Mouse (Mus musculus): ENCODE results near the gene Hcrtr1.

The Hcrtr1 gene

DNA sequence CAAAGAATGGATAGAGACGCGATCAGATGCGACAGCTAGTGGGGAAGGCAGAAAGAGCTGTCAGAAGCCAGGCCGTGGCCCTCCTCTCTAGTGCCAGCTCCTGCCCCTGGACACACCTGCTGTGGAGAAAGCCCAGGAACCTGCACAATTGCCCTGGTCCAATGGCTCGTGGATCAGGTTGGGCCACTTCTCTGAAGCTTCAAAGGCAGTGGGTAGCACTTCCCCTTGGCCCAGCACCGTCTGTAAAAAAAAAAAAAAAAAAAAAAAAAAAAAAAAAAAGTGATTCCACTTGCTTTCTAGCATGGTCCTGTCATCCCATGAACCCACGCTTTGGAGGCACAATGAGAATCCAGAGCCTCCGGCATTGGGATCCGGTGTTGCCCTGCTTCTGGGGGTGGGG, 28.7 kb upstream of the Hcrtr1 start:
- no peak for DNase-seq (ENCODE audit: low spot score)

DNA sequence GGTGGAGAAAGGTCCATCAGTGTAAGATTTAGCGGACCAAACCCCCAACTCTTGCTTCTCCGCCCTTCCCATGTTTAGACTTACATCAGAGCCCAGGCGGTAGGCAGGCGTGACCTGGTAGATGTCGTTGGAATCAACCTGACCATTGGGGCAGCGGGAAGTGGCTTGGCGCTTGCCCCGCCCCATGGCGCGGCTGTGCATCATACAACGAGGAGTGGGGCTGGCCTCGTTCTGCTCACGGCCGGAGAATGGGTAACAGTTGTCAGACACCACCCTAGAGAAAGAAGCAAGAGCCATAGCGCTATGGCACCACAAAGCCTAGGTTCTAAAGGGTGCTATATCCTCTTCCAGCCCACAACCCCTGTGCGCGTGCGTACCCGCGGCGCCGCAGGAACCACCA, 28.2 kb upstream of the Hcrtr1 start:
- DNase-seq (ENCODE audit: low spot score): no peak

- no peak for DNase-seq (ENCODE audit: low spot score)
Observed at GRCm38 (mm10) chr4:130166592-130166991, 27.4 kb upstream of the Hcrtr1 start.

- no peak for DNase-seq (ENCODE audit: low spot score)
Observed at GRCm38 (mm10) chr4:130166061-130166460, 26.9 kb upstream of the Hcrtr1 start.

DNA sequence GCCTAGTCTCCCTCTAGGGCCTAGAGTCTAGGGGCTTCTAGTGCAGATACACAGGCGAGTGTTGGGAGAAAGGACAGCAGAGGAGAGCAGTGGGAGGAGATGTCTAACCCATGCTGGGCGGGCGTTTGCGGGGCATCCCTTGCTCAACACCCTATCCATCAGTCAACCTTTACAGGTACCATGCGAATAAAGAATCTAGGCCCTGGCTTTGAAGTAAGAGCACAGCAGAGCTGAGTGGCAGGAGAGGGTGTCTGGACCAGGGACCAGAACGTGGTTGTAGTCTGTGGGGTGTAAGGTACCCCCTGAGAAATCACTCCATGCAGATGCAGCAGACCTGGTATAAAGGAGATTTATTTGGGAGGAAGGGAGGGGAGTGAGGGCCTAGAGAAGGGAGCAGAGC, 25.0 kb upstream of the Hcrtr1 start:
- no peak for DNase-seq (ENCODE audit: low spot score)

- no peak for DNase-seq (ENCODE audit: low spot score)
Observed at GRCm38 (mm10) chr4:130163391-130163861, 24.3 kb upstream of the Hcrtr1 start.

GRCm38 (mm10) chr4:130161349-130161748, 22.2 kb upstream of the Hcrtr1 start:
- no peak for DNase-seq (ENCODE audit: low spot score)

DNA sequence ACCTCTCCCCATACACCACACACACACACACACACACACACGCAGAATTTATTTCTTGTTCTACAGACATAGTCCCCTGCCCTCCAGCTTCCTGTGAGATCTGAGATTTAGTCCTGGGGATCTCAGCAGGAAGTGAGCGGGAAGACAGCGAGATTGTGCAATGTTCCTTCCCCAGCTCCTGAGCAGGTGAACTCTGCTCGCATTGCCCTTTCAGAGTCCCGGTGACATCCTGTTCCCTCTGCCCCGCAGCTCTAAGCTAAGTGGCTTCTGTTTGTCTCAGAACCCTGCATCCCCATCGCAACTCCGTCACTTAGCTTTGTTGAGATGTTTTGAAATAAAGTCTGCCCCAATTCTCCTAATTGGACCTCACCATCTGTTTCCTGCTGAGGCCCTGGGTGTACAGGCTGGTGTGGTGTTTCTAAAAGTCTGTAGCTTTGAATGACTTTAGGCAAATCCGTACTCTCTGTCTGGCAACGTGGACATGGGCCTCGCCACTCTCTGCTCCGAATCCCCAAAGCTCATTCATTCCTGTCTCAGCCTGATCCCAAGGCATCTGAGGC, 17.7 kb upstream of the Hcrtr1 start:
- DNase-seq (ENCODE audit: low spot score): no peak

- no peak for DNase-seq (ENCODE audit: low spot score)
Observed at GRCm38 (mm10) chr4:130154250-130154649, 15.1 kb upstream of the Hcrtr1 start.

GRCm38 (mm10) chr4:130148405-130148804, 9.2 kb upstream of the Hcrtr1 start:
- no peak for DNase-seq (ENCODE audit: low spot score)

GRCm38 (mm10) chr4:130141786-130142185, 2.6 kb upstream of the Hcrtr1 start:
- no peak for DNase-seq (ENCODE audit: low spot score)

- DNase-seq (ENCODE audit: low spot score): no peak
Observed at GRCm38 (mm10) chr4:130140992-130141402, 1.8 kb upstream of the Hcrtr1 start.

DNA sequence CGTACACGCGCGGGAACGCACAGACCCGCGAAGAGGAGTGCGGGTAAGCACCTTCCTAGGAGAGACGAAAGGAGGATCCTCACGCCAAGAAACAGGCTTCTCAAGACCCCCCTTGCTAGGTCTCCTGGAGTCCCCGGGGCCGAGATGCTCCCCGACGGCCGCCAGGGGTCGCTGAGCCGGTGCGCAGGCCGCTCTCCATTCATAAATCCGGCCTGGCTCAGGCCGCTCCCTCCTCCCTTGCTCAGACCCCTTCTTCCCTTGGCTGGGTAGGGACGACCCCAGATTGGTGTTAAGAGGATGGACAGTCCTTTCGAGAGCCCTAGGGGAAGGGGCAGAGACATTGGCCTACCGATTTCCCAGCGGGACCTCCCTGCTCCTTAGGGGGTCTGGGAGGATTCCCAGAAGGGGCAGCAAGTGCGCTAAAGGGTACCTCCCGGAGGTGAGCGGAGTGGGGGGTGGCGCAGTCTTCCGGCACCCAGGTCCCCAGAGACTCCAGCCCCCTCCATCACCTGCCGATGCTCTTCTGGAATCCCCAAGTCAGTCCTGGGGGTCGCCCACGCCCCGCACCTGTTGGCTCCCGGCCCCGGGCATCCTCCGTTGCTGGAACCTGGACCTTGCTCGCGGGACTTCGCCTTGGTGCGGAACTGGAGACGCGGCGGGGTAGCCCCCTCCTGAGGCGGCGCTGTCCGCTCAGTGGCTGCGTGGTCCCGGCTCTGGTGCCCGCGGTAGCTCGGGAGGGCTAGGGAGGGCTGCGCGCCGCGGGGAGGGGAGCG, 532 bp downstream of the Hcrtr1 start:
- peak; percentile 44 for DNase-seq (ENCODE audit: low spot score)

DNA sequence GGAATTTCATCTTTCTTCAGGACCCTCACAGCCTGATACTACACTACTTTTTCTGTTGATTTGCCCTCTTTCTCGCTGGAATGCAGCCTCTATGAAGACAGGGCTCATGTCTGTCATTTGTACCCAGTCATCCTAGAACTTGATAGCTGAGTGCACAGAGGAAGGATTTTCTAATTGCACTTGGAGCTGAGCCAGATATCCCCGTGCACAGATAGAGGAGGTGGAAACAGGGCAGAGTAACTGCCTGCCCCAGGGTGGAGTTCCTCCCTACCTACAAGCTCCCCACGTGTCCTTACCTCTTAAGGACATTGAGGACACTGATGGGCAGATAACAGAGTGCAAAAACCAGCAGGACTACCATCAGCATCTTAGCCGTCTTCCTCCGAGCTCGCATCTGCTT, 5.8 kb downstream of the Hcrtr1 start:
- DNase-seq (ENCODE audit: low spot score): no peak

GRCm38 (mm10) chr4:130131448-130132105, 7.6 kb downstream of the Hcrtr1 start:
- DNase-seq (ENCODE audit: low spot score): no peak

GRCm38 (mm10) chr4:130130641-130131350, 8.4 kb downstream of the Hcrtr1 start:
- no peak for DNase-seq (ENCODE audit: low spot score)

- DNase-seq (ENCODE audit: low spot score): no peak
Observed at GRCm38 (mm10) chr4:130130082-130130481, 9.1 kb downstream of the Hcrtr1 start.

GRCm38 (mm10) chr4:130128907-130129306, 10.3 kb downstream of the Hcrtr1 start:
- DNase-seq (ENCODE audit: low spot score): peak; percentile 28

GRCm38 (mm10) chr4:130125935-130126334, 13.2 kb downstream of the Hcrtr1 start:
- DNase-seq (ENCODE audit: low spot score): no peak

DNA sequence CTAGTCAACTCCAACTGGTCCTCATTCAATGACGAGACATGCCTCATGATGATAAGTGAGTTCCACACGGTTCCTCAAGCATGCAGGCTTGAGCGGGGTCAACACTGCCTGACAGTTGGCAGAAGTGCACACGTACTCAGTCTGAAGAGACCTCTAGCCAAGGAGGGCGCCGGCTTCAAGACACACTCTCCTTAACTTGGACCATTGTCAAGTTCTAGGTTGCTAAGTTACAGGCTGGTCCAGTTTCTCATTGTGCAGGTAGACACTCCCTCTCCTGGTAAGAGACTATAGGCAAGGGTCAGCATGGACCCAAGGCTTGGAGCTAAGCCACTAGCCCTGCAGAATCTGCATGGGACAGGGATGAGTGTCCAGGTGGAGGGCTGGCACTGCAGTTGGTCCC, 14.0 kb downstream of the Hcrtr1 start:
- no peak for DNase-seq (ENCODE audit: low spot score)

DNA sequence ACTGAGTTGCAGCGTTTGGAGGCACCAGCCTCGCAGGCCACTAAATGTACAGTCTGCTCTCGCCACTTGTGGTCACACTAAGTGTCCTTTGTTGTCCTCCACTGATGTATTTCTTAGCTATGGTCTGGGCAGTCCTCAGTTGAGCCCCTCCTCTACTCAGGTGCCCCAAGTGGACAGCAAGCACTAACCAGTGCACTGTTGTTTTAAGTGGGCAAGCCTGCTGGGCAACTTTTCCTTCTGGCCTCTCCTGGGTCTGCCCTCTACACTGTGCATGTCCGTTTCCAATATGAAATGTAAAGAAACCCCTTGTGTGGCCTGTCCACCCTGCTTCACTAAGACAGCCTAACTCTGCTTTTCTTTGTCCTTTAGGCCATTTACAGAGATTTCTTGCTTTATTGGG, 15.0 kb downstream of the Hcrtr1 start:
- DNase-seq (ENCODE audit: low spot score): no peak

- DNase-seq (ENCODE audit: low spot score): no peak
Observed at GRCm38 (mm10) chr4:130123020-130123419, 16.1 kb downstream of the Hcrtr1 start.

DNA sequence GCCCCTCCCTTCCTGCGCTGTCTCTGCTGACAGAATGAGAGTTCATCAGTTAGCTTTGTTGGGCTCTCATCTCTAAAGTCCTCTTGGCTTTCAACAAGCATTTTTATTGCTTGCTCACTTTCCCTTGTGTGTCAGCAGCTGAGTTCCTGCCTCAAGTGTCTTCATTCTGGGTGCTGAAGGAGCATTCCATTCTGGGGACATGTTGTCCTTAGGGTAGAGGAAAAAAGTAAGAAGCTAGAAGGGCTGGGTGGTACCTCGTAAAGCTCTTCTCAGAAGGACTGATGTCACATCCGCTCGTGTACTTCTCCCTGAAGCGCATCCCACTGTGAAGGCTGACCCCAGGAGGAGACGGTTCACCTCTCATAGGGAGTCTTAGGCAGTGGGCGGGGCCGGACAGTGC, 17.6 kb downstream of the Hcrtr1 start:
- DNase-seq (ENCODE audit: low spot score): no peak
